Mouse (Mus musculus): ENCODE data around the gene Ust. TPM values are rescaled to one million over a fixed set of nuclear protein-coding genes. Genes with fewer than 3 reads are reported as not detected.

Ust gene
- polyA plus RNA-seq, 1 experiment from 2014 or later: 2.5 TPM

DNA sequence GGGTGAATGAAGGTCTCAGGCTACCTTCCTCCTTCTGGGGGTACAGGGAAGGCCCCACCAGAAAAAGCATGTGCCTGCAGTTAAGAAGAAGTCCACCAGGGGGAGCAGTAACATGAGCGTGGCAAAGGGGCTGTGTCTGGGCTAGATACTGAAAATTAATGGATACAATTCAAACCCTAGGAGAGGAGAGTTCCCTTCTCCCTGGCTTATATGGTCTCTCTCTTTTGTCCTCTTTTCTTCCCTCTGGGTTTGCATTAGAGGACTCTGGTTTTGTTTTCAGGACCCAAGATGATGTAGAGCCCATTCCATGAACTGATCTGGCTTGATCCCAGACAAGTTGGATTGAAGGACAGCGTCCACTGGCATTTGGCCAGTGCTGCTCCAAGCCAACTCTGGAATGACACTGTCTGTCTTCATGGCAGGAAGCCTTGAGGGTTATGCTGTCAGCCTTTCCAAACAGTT, 195.3 kb downstream of the Ust start:
- ATAC-seq: no peak
- no peaks in the 10 kb centered on the region for H3K36me3 ChIP-seq (ENCODE audit: control insufficient read depth, insufficient read depth, low read length)
- H3K4me3 ChIP-seq (ENCODE audit: low read length): no peak overlapping the region
- H3K9ac ChIP-seq (ENCODE audit: low read depth, low read length): no peak overlapping the region
- H3K27me3 ChIP-seq (replicated peaks; ENCODE audit: control insufficient read depth, insufficient read depth, low read length): no peaks in the 10 kb centered on the region
- no peaks in the 10 kb centered on the region for H3K9me3 ChIP-seq (ENCODE audit: control insufficient read depth, low read length)
- no peak overlapping the region for H3K4me2 ChIP-seq (ENCODE audit: low read depth, low read length)
- no peak overlapping the region for H3K27ac ChIP-seq (ENCODE audit: low read length)
- 45% methylated on average over 2 of the region's 2 CpGs for WGBS
- H3K4me1 ChIP-seq (ENCODE audit: control insufficient read depth, insufficient read depth, low read length): no peaks in the 10 kb centered on the region

DNA sequence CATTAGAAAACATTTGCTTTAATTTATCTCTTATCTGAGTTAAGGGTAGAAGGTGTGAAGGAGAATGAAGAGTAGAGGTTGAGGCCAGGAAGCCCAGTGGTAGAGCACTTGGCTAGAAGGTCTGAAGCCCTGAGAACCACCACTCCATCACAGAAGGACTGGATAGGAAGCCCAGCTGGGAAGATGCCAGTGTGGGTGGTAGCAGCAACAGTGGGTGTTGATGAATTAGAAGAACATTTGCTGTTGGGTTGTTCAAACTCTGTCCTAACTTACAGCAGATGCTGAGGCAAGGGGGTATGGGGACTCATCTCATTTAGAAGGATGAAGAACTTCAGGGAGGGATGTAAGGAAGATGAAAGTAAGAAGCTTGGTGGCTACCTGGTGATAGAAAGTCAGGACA, 197.9 kb downstream of the Ust start:
- H3K4me2 ChIP-seq (ENCODE audit: low read depth, low read length): no peak overlapping the region
- H3K27ac ChIP-seq (ENCODE audit: low read length): no peak overlapping the region
- no peaks in the 10 kb centered on the region for H3K4me1 ChIP-seq (ENCODE audit: control insufficient read depth, insufficient read depth, low read length)
- H3K9ac ChIP-seq (ENCODE audit: low read depth, low read length): no peak overlapping the region
- H3K9me3 ChIP-seq (ENCODE audit: control insufficient read depth, low read length): no peaks in the 10 kb centered on the region
- H3K4me3 ChIP-seq (ENCODE audit: low read length): no peak overlapping the region
- H3K27me3 ChIP-seq (replicated peaks; ENCODE audit: control insufficient read depth, insufficient read depth, low read length): no peaks in the 10 kb centered on the region
- no peaks in the 10 kb centered on the region for H3K36me3 ChIP-seq (ENCODE audit: control insufficient read depth, insufficient read depth, low read length)
- ATAC-seq: no peak

DNA sequence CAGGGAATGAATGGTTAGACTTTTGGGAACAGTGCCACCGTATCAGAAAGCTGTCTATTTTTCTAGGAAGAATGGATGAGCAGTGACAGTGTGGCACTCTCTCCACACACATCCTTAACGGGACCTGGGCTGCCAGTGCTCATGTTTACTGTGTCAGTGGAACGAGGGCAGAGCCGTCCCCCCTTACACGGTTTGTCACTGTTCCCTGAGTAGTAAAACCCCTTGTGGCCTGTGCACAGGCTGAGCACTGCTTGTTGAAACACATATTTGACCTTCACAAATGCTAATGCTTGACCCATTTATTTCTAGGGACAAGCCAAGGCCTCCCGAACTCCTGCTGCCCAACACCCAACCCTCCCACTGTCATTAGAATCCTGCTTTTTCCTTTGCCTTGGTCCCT, 209.2 kb downstream of the Ust start:
- no peaks in the 10 kb centered on the region for H3K9me3 ChIP-seq (ENCODE audit: control insufficient read depth, low read length)
- no peak for ATAC-seq
- no peaks in the 10 kb centered on the region for H3K27me3 ChIP-seq (replicated peaks; ENCODE audit: control insufficient read depth, insufficient read depth, low read length)
- 56% methylated on average over 6 of the region's 6 CpGs for WGBS
- no peaks in the 10 kb centered on the region for H3K4me1 ChIP-seq (ENCODE audit: control insufficient read depth, insufficient read depth, low read length)
- H3K36me3 ChIP-seq (ENCODE audit: control insufficient read depth, insufficient read depth, low read length): no peaks in the 10 kb centered on the region
- H3K27ac ChIP-seq (ENCODE audit: low read length): no peak overlapping the region
- H3K9ac ChIP-seq (ENCODE audit: low read depth, low read length): no peak overlapping the region
- H3K4me3 ChIP-seq (ENCODE audit: low read length): no peak overlapping the region
- no peak overlapping the region for H3K4me2 ChIP-seq (ENCODE audit: low read depth, low read length)

DNA sequence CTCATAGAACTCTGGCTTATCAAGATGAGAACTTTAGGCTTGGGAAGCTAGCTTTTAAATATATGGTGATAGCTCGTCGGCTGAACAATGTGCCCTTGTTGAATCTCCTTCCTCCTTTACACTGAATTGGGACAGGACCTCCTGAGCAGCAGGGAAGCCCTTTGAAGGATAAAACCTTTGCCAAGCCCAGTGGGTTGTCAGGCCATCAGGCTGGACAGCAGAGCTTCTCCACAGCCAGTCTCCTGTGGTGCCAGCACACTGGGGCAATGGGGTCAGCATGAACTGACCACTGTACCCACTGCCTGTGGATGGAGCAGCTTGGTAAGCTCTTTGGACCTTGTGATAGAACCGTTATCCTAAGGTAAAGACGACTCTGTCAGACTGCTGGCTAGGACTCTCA, 214.4 kb downstream of the Ust start:
- no peaks in the 10 kb centered on the region for H3K9me3 ChIP-seq (ENCODE audit: control insufficient read depth, low read length)
- no peak overlapping the region for H3K9ac ChIP-seq (ENCODE audit: low read depth, low read length)
- ATAC-seq: no peak
- H3K27ac ChIP-seq (ENCODE audit: low read length): no peak overlapping the region
- no peaks in the 10 kb centered on the region for H3K36me3 ChIP-seq (ENCODE audit: control insufficient read depth, insufficient read depth, low read length)
- no peak overlapping the region for H3K4me3 ChIP-seq (ENCODE audit: low read length)
- H3K27me3 ChIP-seq (replicated peaks; ENCODE audit: control insufficient read depth, insufficient read depth, low read length): no peaks in the 10 kb centered on the region
- 80% methylated on average over 4 of the region's 4 CpGs for WGBS
- H3K4me2 ChIP-seq (ENCODE audit: low read depth, low read length): no peak overlapping the region
- H3K4me1 ChIP-seq (ENCODE audit: control insufficient read depth, insufficient read depth, low read length): no peaks in the 10 kb centered on the region

DNA sequence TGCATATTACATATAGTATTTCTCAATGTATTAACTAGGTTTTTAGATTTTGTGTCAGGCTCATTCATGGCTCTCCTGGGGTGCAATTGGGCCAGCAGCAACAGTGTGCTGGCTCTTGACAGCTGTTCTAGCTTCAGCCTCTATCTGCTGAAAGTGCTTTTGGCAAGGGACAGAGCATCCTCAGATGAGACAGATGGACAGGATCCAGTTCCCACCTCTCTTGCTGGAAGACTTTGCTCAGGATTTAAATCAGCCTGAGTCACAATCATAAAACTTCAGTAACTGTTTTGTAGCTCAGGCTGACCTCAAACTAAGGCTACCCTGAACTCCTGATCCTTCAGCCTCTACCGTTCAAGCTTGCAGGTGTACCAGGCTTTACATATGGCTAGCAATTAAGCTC, 219.5 kb downstream of the Ust start:
- Histone ChIP-seq H3K27me3 (replicated peaks; ENCODE audit: control insufficient read depth, insufficient read depth, low read length) (no peaks in the 10 kb centered on the region), H3K4me2 (ENCODE audit: low read depth, low read length) (no peak overlapping the region), H3K9me3 (ENCODE audit: control insufficient read depth, low read length) (no peaks in the 10 kb centered on the region), H3K27ac (ENCODE audit: low read length) (no peak overlapping the region), H3K4me1 (ENCODE audit: control insufficient read depth, insufficient read depth, low read length) (no peaks in the 10 kb centered on the region), H3K36me3 (ENCODE audit: control insufficient read depth, insufficient read depth, low read length) (no peaks in the 10 kb centered on the region), H3K9ac (ENCODE audit: low read depth, low read length) (no peak overlapping the region), H3K4me3 (ENCODE audit: low read length) (no peak overlapping the region)
- no peak for ATAC-seq
- 88% methylated on average over 1 of the region's 1 CpGs for WGBS

DNA sequence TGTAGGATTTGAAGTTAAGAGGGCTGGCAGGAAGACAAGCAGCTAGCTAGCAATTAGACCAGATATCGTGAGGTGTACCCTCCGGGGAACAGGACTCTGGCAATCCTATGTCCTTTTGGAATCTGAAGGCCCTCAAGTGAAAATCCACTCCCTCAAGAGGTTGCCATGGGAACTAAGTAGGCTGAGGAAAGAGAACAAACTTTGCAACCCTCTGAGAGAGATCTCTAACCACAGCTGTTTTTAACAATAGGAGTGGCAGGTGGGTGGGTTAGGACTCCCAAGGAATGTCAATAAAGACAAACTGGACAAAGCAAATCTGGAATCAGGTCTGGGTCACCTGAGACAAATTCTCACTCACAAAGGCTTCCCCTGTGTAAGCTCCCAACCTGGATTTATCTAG, 221.4 kb downstream of the Ust start:
- Histone ChIP-seq H3K27ac (ENCODE audit: low read length) (no peak overlapping the region), H3K36me3 (ENCODE audit: control insufficient read depth, insufficient read depth, low read length) (no peaks in the 10 kb centered on the region), H3K4me1 (ENCODE audit: control insufficient read depth, insufficient read depth, low read length) (no peaks in the 10 kb centered on the region), H3K9ac (ENCODE audit: low read depth, low read length) (no peak overlapping the region), H3K4me2 (ENCODE audit: low read depth, low read length) (no peak overlapping the region), H3K9me3 (ENCODE audit: control insufficient read depth, low read length) (no peaks in the 10 kb centered on the region), H3K4me3 (ENCODE audit: low read length) (no peak overlapping the region), H3K27me3 (replicated peaks; ENCODE audit: control insufficient read depth, insufficient read depth, low read length) (no peaks in the 10 kb centered on the region)
- WGBS: 46% methylated on average over 2 of the region's 2 CpGs
- ATAC-seq: no peak

DNA sequence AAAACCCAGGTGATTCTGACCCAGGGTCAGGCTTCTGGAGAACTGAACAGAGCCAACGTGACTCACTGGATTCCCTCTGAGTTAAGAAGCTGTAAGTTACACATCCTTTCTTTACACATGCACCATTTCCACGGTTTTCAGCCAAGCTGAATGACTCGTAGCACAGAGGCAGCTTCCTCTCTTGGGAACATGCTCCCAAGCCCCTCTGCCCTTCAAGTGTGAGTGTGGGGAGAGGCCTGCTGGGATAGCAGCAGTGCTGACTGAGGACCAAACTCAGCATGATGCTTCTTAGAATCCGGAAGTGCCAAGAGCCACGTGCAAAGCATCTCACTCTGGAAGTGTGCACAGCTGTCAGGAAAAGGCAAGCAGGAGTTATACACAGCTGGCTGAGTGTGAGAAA, 228.0 kb downstream of the Ust start:
- no peak overlapping the region for H3K27ac ChIP-seq (ENCODE audit: low read length)
- no peak overlapping the region for H3K9ac ChIP-seq (ENCODE audit: low read depth, low read length)
- H3K4me3 ChIP-seq (ENCODE audit: low read length): no peak overlapping the region
- WGBS: 53% methylated on average over 5 of the region's 5 CpGs
- no peak for ATAC-seq
- no peaks in the 10 kb centered on the region for H3K9me3 ChIP-seq (ENCODE audit: control insufficient read depth, low read length)
- H3K4me1 ChIP-seq (ENCODE audit: control insufficient read depth, insufficient read depth, low read length): no peaks in the 10 kb centered on the region; the same call in 1 of the 2 replicates
- no peak overlapping the region for H3K4me2 ChIP-seq (ENCODE audit: low read depth, low read length)
- H3K27me3 ChIP-seq (replicated peaks; ENCODE audit: control insufficient read depth, insufficient read depth, low read length): no peaks in the 10 kb centered on the region
- no peaks in the 10 kb centered on the region for H3K36me3 ChIP-seq (ENCODE audit: control insufficient read depth, insufficient read depth, low read length)

DNA sequence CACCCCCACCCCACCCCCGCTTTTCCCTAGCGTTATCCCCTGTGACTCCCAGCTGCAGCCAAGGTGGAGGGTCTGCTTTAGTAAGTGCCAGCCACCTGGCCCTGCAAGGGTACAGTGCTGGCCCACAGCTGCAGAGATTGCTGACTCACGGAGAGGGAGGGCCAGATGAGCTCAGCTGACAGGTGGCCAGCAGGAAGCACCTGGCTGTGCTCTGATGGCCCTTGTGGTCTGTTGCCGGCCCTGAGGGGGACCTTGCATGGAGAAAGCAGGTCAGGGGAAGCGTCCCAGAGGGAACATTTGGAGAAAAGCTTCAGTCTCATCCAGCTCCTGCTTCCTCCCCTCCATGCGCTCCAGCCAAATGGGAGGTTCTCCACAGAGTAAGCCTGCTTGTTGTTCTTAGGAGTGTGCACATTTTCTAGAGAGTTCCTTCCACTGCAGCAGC, 231.3 kb downstream of the Ust start:
- peak overlapping the region; percentile 2; the same call in 1 of the 2 replicates for H3K4me2 ChIP-seq (ENCODE audit: low read depth, low read length)
- no peak overlapping the region for H3K9ac ChIP-seq (ENCODE audit: low read depth, low read length)
- no peaks in the 10 kb centered on the region for H3K9me3 ChIP-seq (ENCODE audit: control insufficient read depth, low read length)
- H3K4me3 ChIP-seq (ENCODE audit: low read length): no peak overlapping the region
- WGBS: 18% methylated on average over 6 of the region's 6 CpGs
- no peak overlapping the region for H3K27ac ChIP-seq (ENCODE audit: low read length)
- H3K4me1 ChIP-seq (ENCODE audit: control insufficient read depth, insufficient read depth, low read length): no peaks in the 10 kb centered on the region; the same call in 1 of the 2 replicates
- no peaks in the 10 kb centered on the region for H3K36me3 ChIP-seq (ENCODE audit: control insufficient read depth, insufficient read depth, low read length)
- ATAC-seq: peak; percentile 60; the same call in 1 of the 2 replicates
- no peaks in the 10 kb centered on the region for H3K27me3 ChIP-seq (replicated peaks; ENCODE audit: control insufficient read depth, insufficient read depth, low read length)

DNA sequence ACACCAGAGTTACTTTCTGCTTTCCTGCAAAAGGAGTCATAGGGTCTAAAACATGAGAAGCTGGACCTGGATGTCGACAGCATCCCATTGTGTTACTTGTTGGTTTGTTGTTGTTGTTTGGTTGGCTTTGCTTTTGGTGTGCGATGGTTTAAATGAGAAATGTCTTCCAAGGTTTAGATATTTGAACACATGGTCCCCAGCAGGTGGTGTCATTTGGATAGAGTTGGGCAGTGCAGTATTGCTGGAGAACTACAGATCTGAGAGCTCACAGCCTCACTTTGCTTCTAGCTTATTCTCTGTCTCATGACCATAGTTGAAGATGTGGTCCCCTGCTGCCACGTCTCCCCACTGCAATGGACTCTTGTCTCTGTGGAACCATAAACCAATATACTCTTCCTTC, 234.6 kb downstream of the Ust start:
- no peak overlapping the region for H3K4me3 ChIP-seq (ENCODE audit: low read length)
- H3K4me2 ChIP-seq (ENCODE audit: low read depth, low read length): no peak overlapping the region
- H3K9me3 ChIP-seq (ENCODE audit: control insufficient read depth, low read length): no peaks in the 10 kb centered on the region
- ATAC-seq: no peak
- H3K9ac ChIP-seq (ENCODE audit: low read depth, low read length): no peak overlapping the region
- no peaks in the 10 kb centered on the region for H3K36me3 ChIP-seq (ENCODE audit: control insufficient read depth, insufficient read depth, low read length)
- H3K4me1 ChIP-seq (ENCODE audit: control insufficient read depth, insufficient read depth, low read length): no peaks in the 10 kb centered on the region; the same call in 1 of the 2 replicates
- WGBS: 85% methylated on average over 3 of the region's 3 CpGs
- H3K27me3 ChIP-seq (replicated peaks; ENCODE audit: control insufficient read depth, insufficient read depth, low read length): no peaks in the 10 kb centered on the region
- H3K27ac ChIP-seq (ENCODE audit: low read length): no peak overlapping the region

DNA sequence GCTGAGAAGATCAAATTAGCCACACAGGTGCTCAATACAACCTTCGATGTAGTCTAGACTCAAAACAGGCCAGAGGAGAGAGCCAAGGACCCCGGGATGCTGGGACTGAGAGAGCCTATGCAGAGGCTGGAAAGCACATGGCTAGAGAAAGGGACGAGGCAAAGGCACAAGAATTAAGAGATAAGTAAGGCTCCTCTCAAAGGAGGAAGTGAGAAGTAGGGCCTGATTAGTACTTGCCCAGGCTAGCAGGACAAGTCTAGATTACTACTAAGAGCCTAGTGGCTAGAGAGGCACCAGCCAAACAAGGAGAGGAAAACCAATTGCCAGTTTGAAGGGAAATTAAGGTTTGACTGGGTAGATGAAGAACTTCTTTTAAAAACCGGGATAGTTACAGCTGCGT, 241.5 kb downstream of the Ust start:
- no peak overlapping the region for H3K4me3 ChIP-seq (ENCODE audit: low read length)
- no peaks in the 10 kb centered on the region for H3K36me3 ChIP-seq (ENCODE audit: control insufficient read depth, insufficient read depth, low read length)
- 84% methylated on average over 5 of the region's 5 CpGs for WGBS
- no peaks in the 10 kb centered on the region for H3K9me3 ChIP-seq (ENCODE audit: control insufficient read depth, low read length)
- no peaks in the 10 kb centered on the region for H3K4me1 ChIP-seq (ENCODE audit: control insufficient read depth, insufficient read depth, low read length)
- no peak overlapping the region for H3K9ac ChIP-seq (ENCODE audit: low read depth, low read length)
- ATAC-seq: no peak
- H3K27me3 ChIP-seq (replicated peaks; ENCODE audit: control insufficient read depth, insufficient read depth, low read length): no peaks in the 10 kb centered on the region
- no peak overlapping the region for H3K27ac ChIP-seq (ENCODE audit: low read length)
- H3K4me2 ChIP-seq (ENCODE audit: low read depth, low read length): no peak overlapping the region

Data from intestine, embryonic 16.5 days (tissue).